Mouse (Mus musculus) forebrain, embryonic 16.5 days (tissue): ENCODE results near the gene Il12rb2. TPM values are rescaled to one million over a fixed set of nuclear protein-coding genes. Genes with fewer than 3 reads are reported as not detected.

Experiments used
- ATAC-seq: fragments of 200-750 bp; cut with Nextera tagmentation; 2 replicates; pipeline ENCODE4 v1.8.0; 2017; ENCODE audit warnings: mild to moderate bottlenecking, moderate library complexity
- H3K27ac ChIP-seq: fragments of 300-500 bp; sonication (generic); 2 replicates; pipeline ENCODE4 v1.5.1; 2014; ENCODE audit warnings: low read length, control low read depth
- H3K27me3 ChIP-seq: fragments of 300-500 bp; sonication (generic); replicated peaks from 2 replicates; pipeline ENCODE4 v1.6.1; 2014; ENCODE audit warnings: low read length; ENCODE audit not compliant: control insufficient read depth, insufficient read depth
- H3K36me3 ChIP-seq: fragments of 300-500 bp; sonication (generic); 2 replicates; pipeline ENCODE4 v1.6.1; 2014; ENCODE audit not compliant: control insufficient read depth, insufficient read depth
- H3K4me1 ChIP-seq: fragments of 300-500 bp; sonication (generic); replicated peaks from 2 replicates; pipeline ENCODE4 v1.6.1; 2014; ENCODE audit warnings: low read length; ENCODE audit not compliant: control insufficient read depth, insufficient read depth
- H3K4me2 ChIP-seq: fragments of 300-500 bp; sonication (generic); 2 replicates; pipeline ENCODE4 v1.6.1; 2014; ENCODE audit warnings: mild to moderate bottlenecking, low read length, control low read depth
- H3K4me3 ChIP-seq: fragments of 300-500 bp; sonication (generic); replicated peaks from 2 replicates; pipeline ENCODE4 v1.5.1; 2014; ENCODE audit warnings: mild to moderate bottlenecking, low read length, control low read depth
- H3K9ac ChIP-seq: fragments of 300-500 bp; sonication (generic); replicated peaks from 2 replicates; pipeline ENCODE4 v1.6.1; 2014; ENCODE audit warnings: low read depth, low read length, control low read depth
- H3K9me3 ChIP-seq: fragments of 300-500 bp; sonication (generic); 2 replicates; pipeline ENCODE4 v1.6.1; 2016; ENCODE audit warnings: low read length; ENCODE audit not compliant: control insufficient read depth
- WGBS: fragments of 180-500 bp; shearing (Covaris S2); extraction: QIAGEN DNeasy Blood & Tissue Kit; methylation state at CpG from one replicate; pipeline ENCODE4 v1.1.7; 2014; 5-methylcytosine and 5-hydroxymethylcytosine counted together
- polyA plus RNA-seq: library from polyadenylated mRNA; unstranded; fragments of >200 nt; fragmentation: Nextera tagmentation; extraction: Ambion mirVana; gene quantifications from 2 replicates; pipeline ENCODE4 v1.2.1, GENCODE M21; 2015

The Il12rb2 gene
- polyA plus RNA-seq, 1 experiment from 2014 or later = not detected

DNA sequence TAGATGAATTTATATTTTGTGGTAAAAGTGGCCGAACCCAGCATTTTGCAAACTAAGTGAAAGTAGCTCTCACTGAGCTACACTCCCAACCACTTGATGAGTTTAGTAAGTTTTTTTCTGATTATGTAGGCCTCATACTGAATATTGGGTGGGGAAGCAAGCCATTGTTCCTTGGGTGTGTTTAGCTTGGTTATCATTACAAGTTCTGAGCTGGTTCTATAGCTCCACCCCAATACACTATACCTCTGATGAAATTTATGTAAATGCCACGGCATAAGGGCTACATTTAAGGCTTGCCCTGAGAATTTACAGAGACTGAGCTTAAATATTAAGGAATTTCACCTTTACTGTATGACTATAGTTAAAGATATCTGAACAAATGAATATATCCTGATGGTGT is 106.5 kb downstream of the Il12rb2 start:
- H3K4me2 ChIP-seq = peak overlapping the region; percentile 51
- ATAC-seq = no peak
- H3K36me3 ChIP-seq = peaks cover 10% of the 10 kb centered on the region
- no peaks in the 10 kb centered on the region for H3K9me3 ChIP-seq
- 39% methylated on average over 2 of the region's 2 CpGs for WGBS
- no peak overlapping the region for H3K27ac ChIP-seq
- no peak overlapping the region for H3K9ac ChIP-seq
- peak overlapping the region; percentile 15 for H3K4me3 ChIP-seq
- no peaks in the 10 kb centered on the region for H3K27me3 ChIP-seq
- peaks cover 9% of the 10 kb centered on the region for H3K4me1 ChIP-seq

DNA sequence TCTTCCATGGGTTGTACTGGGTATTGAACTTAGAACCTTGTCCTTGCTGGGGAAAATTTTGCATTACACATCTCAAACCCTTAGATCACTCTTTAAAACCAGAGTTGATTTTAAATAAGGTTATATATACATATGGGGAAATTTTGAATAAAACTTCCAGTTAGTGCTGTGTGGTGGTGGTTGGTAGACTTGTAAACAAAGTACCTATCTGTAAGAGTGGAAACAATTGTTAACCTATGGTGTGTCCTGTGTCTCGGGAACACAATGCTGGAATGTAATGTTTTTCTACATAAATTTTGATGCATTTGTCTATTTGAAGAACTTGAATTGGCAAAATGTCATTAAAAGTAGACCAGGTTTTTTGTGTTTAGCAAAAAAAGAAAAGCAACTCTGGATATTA is 107.0 kb downstream of the Il12rb2 start:
- 2% methylated on average over 1 of the region's 1 CpGs for WGBS

DNA sequence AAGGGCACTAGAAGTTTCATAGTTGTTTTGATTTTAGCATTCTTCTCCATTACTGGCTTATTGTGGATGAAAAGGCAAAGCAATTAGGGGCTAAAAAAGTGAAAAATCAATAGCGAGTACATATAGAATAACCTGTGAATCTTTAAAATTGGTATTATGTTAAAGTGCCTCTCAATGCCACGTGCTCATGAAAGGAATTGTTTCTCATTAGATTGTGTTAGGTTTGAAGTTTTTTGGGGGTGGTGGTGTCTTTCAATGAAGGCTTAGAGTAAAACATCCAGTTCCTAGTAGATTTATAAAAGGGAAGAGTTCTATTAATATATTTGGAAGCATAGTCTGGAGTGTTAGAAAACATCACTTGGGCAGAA is 107.8 kb downstream of the Il12rb2 start:
- H3K9ac ChIP-seq = peak overlapping the region; percentile 97
- no peaks in the 10 kb centered on the region for H3K27me3 ChIP-seq
- H3K27ac ChIP-seq = no peak overlapping the region
- H3K4me2 ChIP-seq = peak overlapping the region; percentile 63
- 0% methylated on average over 2 of the region's 2 CpGs for WGBS
- no peak for ATAC-seq
- no peaks in the 10 kb centered on the region for H3K9me3 ChIP-seq
- peak overlapping the region; percentile 90 for H3K4me3 ChIP-seq
- peaks cover 9% of the 10 kb centered on the region for H3K4me1 ChIP-seq
- peaks cover 10% of the 10 kb centered on the region for H3K36me3 ChIP-seq

More for the DNA sequence above, 107.0 kb downstream of the Il12rb2 start:
- Histone ChIP-seq H3K4me2 (peak overlapping the region; percentile 51), H3K36me3 (peaks cover 10% of the 10 kb centered on the region), H3K27me3 (no peaks in the 10 kb centered on the region), H3K27ac (no peak overlapping the region), H3K9me3 (no peaks in the 10 kb centered on the region), H3K4me3 (peak overlapping the region; percentile 22), H3K9ac (no peak overlapping the region), H3K4me1 (peaks cover 9% of the 10 kb centered on the region)
- no peak for ATAC-seq

DNA sequence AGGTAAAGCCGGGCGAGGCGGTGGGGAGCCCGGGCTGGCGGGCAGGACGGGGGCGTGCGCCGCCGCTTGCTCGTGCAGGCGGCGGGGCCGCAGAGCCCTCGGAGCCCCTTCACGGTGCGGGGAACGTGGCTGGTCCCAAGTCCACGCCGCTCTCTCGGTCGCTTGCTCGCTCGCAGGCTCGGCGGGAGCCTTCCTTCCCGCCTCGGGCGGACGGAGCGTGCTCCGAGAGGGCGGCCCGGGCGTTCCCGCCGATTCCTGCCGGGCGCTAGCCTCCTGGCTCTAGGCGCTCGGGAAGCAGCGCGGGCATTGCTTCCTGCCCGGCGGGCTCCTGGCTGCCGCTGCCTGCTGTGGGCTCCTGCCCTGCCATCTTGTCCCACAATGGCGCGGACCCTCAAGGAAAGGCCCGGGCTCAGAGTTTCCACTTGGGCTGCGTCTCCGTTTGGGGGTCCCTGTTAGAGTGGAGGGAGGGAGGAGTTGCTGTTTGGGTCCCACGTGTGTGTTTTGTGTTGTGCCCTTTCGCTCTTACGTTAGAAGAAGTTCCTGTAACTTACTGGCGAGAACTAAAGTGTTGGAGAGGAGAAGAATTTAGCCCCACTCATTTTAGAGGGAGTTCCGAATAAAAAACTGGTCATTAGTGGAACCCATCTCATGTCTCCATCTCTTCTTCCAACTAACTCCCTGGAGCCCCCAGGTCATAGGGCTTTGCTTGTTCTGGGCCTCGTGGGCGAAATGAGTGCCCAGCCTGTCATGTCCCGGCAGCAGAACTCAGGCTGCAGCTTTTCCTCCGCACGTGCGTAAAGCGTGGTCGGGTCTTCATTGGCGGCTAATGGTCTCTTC is 108.4 kb downstream of the Il12rb2 start:
- H3K4me2 ChIP-seq = peak overlapping the region; percentile 63
- no peaks in the 10 kb centered on the region for H3K9me3 ChIP-seq
- peak overlapping the region; percentile 97 for H3K9ac ChIP-seq
- no peaks in the 10 kb centered on the region for H3K27me3 ChIP-seq
- H3K27ac ChIP-seq = peak overlapping the region; percentile 91
- peak; percentile 44 for ATAC-seq
- H3K4me3 ChIP-seq = peak overlapping the region; percentile 90
- under 1% methylated on average over 58 of the region's 65 CpGs for WGBS
- peaks cover 6% of the 10 kb centered on the region; the same call in 1 of the 2 replicates for H3K36me3 ChIP-seq
- peaks cover 9% of the 10 kb centered on the region for H3K4me1 ChIP-seq

DNA sequence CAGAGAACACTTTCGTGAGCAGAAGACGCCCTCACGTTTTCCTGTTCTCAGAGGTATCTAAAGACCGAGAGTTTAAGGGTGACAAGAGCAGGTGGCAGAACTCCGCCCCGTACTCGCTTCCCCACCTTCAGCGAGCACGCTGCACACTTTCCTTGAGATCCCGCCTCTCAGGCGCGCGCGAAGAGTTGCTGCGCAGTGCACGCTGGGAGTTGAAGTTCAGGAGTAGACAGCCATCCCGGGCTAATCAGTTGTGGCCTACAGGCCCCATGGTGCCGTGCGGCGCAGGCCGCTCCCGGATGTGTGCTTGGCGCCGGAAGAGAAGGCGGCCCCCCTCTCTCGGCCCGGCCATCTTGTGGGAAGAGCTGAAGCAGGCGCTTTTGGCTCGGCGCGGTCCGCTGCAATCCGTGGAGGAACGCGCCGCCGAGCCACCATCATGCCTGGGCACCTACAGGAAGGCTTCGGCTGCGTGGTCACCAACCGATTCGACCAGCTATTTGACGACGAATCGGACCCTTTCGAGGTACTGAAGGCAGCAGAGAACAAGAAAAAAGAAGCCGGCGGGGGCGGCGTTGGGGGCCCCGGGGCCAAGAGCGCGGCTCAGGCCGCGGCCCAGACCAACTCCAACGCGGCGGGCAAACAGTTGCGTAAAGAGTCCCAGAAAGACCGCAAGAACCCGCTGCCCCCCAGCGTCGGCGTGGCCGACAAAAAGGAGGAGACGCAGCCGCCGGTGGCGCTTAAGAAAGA is 109.2 kb downstream of the Il12rb2 start:
- H3K9me3 ChIP-seq = no peaks in the 10 kb centered on the region
- H3K27me3 ChIP-seq = no peaks in the 10 kb centered on the region
- peaks cover 9% of the 10 kb centered on the region for H3K4me1 ChIP-seq
- WGBS = under 1% methylated on average over 68 of the region's 68 CpGs
- peak overlapping the region; percentile 97 for H3K9ac ChIP-seq
- ATAC-seq = peak; percentile 100
- peak overlapping the region; percentile 90 for H3K4me3 ChIP-seq
- peak overlapping the region; percentile 91 for H3K27ac ChIP-seq
- peak overlapping the region; percentile 70 for H3K4me2 ChIP-seq
- peaks cover 4% of the 10 kb centered on the region; the same call in 1 of the 2 replicates for H3K36me3 ChIP-seq

DNA sequence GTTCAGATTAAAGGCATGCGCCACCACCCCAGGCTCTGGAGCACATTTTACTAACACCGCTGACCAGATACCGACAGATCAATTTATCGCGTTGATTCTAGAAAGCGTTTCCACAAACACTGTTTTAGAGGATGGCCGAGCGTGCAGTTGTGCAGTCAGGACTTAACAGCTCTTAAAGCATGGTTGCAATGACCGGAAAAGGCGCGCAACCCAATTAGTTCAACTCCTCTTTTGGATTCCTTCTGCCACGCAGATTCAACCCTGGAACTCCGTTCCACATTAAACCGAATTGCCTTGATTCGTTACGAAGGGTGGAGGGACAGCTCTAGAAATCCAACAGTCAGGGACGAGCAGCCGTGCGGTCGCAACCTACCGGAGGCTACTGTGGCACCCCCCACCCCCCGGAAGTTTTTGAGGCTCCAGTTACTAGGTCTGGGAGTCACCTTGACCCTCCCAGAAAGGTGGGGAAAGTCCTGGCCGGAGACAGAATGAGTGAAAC is 109.8 kb downstream of the Il12rb2 start:
- H3K9ac ChIP-seq = peak overlapping the region; percentile 47
- peak overlapping the region; percentile 70 for H3K4me2 ChIP-seq
- peak; percentile 43; the same call in 1 of the 2 replicates for ATAC-seq
- H3K27ac ChIP-seq = no peak overlapping the region
- H3K4me1 ChIP-seq = peaks cover 9% of the 10 kb centered on the region
- H3K4me3 ChIP-seq = peak overlapping the region; percentile 90
- WGBS = 1% methylated on average over 23 of the region's 23 CpGs
- no peaks in the 10 kb centered on the region for H3K36me3 ChIP-seq
- no peaks in the 10 kb centered on the region for H3K9me3 ChIP-seq
- H3K27me3 ChIP-seq = no peaks in the 10 kb centered on the region

DNA sequence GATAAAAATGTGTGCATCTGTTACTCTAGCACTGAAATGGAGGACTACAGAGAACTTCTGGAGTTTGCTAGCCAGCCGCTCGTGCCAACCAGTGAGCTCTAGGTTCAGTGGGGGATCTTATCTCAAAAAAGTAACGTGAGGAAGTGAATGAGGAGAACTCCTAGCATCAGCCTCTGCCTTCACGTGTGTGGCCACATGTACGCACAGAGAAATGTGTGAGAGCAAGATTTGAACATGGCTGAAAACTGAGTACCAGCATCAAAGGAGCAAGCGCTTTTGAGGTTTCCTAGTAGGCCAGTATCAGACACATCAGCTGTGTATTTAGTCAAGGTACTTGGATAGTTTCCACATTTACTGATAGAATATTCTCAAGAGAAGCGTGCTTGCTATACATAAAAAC is 111.1 kb downstream of the Il12rb2 start:
- peaks cover 7% of the 10 kb centered on the region for H3K4me1 ChIP-seq
- H3K9me3 ChIP-seq = no peaks in the 10 kb centered on the region
- ATAC-seq = no peak
- WGBS = 91% methylated on average over 7 of the region's 7 CpGs
- H3K4me3 ChIP-seq = no peak overlapping the region
- no peak overlapping the region for H3K9ac ChIP-seq
- H3K27ac ChIP-seq = no peak overlapping the region
- no peak overlapping the region for H3K4me2 ChIP-seq
- no peaks in the 10 kb centered on the region for H3K36me3 ChIP-seq
- H3K27me3 ChIP-seq = no peaks in the 10 kb centered on the region

DNA sequence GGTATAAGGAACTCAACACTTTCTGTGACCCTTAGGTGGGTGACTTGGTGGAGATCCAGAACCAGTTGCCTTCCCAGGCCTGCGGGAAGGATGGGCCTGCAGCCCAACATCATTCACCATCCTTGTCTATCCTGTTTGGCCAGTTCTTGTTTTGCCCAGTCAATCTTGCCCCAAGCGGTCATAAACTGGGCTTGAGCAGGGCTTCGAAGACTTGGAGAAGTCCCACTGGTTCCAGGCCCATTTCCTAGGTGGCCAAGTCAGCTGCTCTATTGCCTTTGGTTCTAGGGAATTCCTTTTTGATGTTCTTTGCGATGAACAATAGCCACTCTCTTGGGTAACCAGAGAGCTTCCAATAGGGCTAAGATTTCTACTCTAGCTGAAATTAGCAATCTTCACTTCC is 124.9 kb downstream of the Il12rb2 start:
- Histone ChIP-seq H3K27me3 (no peaks in the 10 kb centered on the region), H3K36me3 (no peaks in the 10 kb centered on the region), H3K9ac (no peak overlapping the region), H3K4me2 (no peak overlapping the region), H3K27ac (no peak overlapping the region), H3K9me3 (no peaks in the 10 kb centered on the region), H3K4me1 (no peaks in the 10 kb centered on the region), H3K4me3 (no peak overlapping the region)
- WGBS = 89% methylated on average over 4 of the region's 4 CpGs
- no peak for ATAC-seq

DNA sequence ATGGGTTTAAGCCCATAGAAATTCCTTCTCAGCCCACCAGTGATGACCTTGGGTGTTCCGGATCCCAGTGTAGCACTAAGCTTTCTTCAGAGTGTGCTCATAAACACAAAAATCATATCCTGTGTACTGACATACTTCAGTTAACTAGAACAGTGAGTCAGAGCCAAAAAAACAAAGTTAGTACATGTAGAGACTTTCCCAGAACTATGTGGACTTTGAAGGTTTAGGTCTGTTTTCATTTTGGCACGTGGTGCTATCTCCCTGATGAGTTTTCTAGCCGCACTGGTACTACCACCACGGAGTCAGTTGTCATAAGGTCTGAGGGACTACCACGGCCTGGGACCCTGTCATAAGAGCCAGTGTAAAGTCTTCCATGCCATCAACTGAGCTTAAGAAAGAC is 131.5 kb downstream of the Il12rb2 start:
- Histone ChIP-seq H3K36me3 (no peaks in the 10 kb centered on the region), H3K4me2 (no peak overlapping the region), H3K4me3 (no peak overlapping the region), H3K27ac (no peak overlapping the region), H3K4me1 (no peaks in the 10 kb centered on the region), H3K9ac (no peak overlapping the region), H3K9me3 (no peaks in the 10 kb centered on the region), H3K27me3 (no peaks in the 10 kb centered on the region)
- ATAC-seq = no peak
- 88% methylated on average over 5 of the region's 5 CpGs for WGBS
